Mouse (Mus musculus) granulocyte monocyte progenitor cell, adult 5-6 weeks (primary cell): ENCODE measurements around the gene Tns4. TPM values are rescaled to one million over a fixed set of nuclear protein-coding genes. Genes with fewer than 3 reads are reported as not detected.

Experiments used
- ATAC-seq: replicated peaks from 2 replicates; pipeline ENCODE4 v1.8.0; 2016; ENCODE audit warnings: mild to moderate bottlenecking, moderate TSS enrichment, inconsistent platforms; ENCODE audit not compliant: poor library complexity, severe bottlenecking
- total RNA-seq, 2 experiments: library from RNA; stranded (forward) in 1 of 2; stranded (reverse) in 1 of 2; fragments of 200-712, 200-1000 nt in 1 of 2; fragments of >200 nt in 1 of 2; fragmentation: Nextera tagmentation in 1 of 2; gene quantifications; 2 replicates each; pipeline ENCODE4 v1.2.3; 2014 to 2017

Gene Tns4
- total RNA-seq, 2 experiments from 2014 or later, result 0.62 to 2.8 TPM

GRCm38 (mm10) chr11:99023500-99024467 is 65.3 kb downstream of the Tns4 start, which contains the start of gene Top2a:
Gene Top2a (minus strand): TSS chr11:99024189.
- ATAC-seq, result peak; percentile 98

- no peak for ATAC-seq
Observed at GRCm38 (mm10) chr11:99023094-99023493, 66.0 kb downstream of the Tns4 start.

GRCm38 (mm10) chr11:99022384-99022933 is 66.6 kb downstream of the Tns4 start:
- ATAC-seq, result no peak

- ATAC-seq, result no peak
Observed at GRCm38 (mm10) chr11:99019844-99020243, 69.3 kb downstream of the Tns4 start.

Other genes with a start within 250 kb of the Tns4 start
- gene Wipf2, start 225.7 kb downstream of the Tns4 start, total RNA-seq (2014; fragmentation: Nextera tagmentation), result 8.6 and 11.4 TPM in 2 replicates
- 2.7 and 2.8 TPM in 2 replicates for gene Wipf2, start 225.7 kb downstream of the Tns4 start, total RNA-seq (2017)
- 47.8 and 58.8 TPM in 2 replicates for gene Cdc6, start 181.5 kb downstream of the Tns4 start, total RNA-seq (2014; fragmentation: Nextera tagmentation)
- gene Cdc6, start 181.5 kb downstream of the Tns4 start, total RNA-seq (2017), result 30.3 and 43.5 TPM in 2 replicates
- 3.8 and 8.8 TPM in 2 replicates for gene Rara, start 161.5 kb downstream of the Tns4 start, total RNA-seq (2014; fragmentation: Nextera tagmentation)
- gene Rara, start 161.5 kb downstream of the Tns4 start, total RNA-seq (2017), result 1.9 and 3.1 TPM in 2 replicates
- gene Gjd3, start 106.3 kb downstream of the Tns4 start, total RNA-seq (2014; fragmentation: Nextera tagmentation), result not detected in 2 replicates
- 1.8 TPM in 1 of 2 replicates, not detected in the other for gene Gjd3, start 106.3 kb downstream of the Tns4 start, total RNA-seq (2017)
- gene Top2a, start 65.1 kb downstream of the Tns4 start, total RNA-seq (2014; fragmentation: Nextera tagmentation), result 216 and 220 TPM in 2 replicates
- 674 and 681 TPM in 2 replicates for gene Top2a, start 65.1 kb downstream of the Tns4 start, total RNA-seq (2017)
- 236 and 288 TPM in 2 replicates for gene Igfbp4, start 48.1 kb downstream of the Tns4 start, total RNA-seq (2014; fragmentation: Nextera tagmentation)
- 279 and 410 TPM in 2 replicates for gene Igfbp4, start 48.1 kb downstream of the Tns4 start, total RNA-seq (2017)
- not detected in 2 replicates for gene Ccr7, start 65.8 kb upstream of the Tns4 start, total RNA-seq (2014; fragmentation: Nextera tagmentation)
- 0.34 TPM in 1 of 2 replicates, not detected in the other for gene Ccr7, start 65.8 kb upstream of the Tns4 start, total RNA-seq (2017)
- gene Smarce1, start 141.7 kb upstream of the Tns4 start, total RNA-seq (2014; fragmentation: Nextera tagmentation), result 91.7 and 118 TPM in 2 replicates
- 256 and 293 TPM in 2 replicates for gene Smarce1, start 141.7 kb upstream of the Tns4 start, total RNA-seq (2017)
- not detected in 2 replicates for gene Krt222, start 154.8 kb upstream of the Tns4 start, total RNA-seq (2014; fragmentation: Nextera tagmentation)
- gene Krt222, start 154.8 kb upstream of the Tns4 start, total RNA-seq (2017), result not detected in 2 replicates
- not detected in 2 replicates for gene Krt24, start 196.0 kb upstream of the Tns4 start, total RNA-seq (2014; fragmentation: Nextera tagmentation)
- not detected in 2 replicates for gene Krt24, start 196.0 kb upstream of the Tns4 start, total RNA-seq (2017)
- gene Krt25, start 233.6 kb upstream of the Tns4 start, total RNA-seq (2014; fragmentation: Nextera tagmentation), result not detected in 2 replicates
- gene Krt25, start 233.6 kb upstream of the Tns4 start, total RNA-seq (2017), result not detected in 2 replicates
- gene Krt26, start 248.7 kb upstream of the Tns4 start, total RNA-seq (2014; fragmentation: Nextera tagmentation), result not detected in 2 replicates
- not detected in 2 replicates for gene Krt26, start 248.7 kb upstream of the Tns4 start, total RNA-seq (2017)